Mouse (Mus musculus): ENCODE data around the gene Arap2.

Arap2 gene

GRCm38 (mm10) chr5:62765784-62766701 lies at the start of gene Arap2:
TSS of gene Arap2 (minus strand) at chr5:62766159.
- DNase-seq, result peak; percentile 52

- no peak for DNase-seq
These were observed 49.8 kb upstream of the Arap2 start for GRCm38 (mm10) chr5:62815741-62816140.

GRCm38 (mm10) chr5:62814072-62814414 lies 48.1 kb upstream of the Arap2 start:
- DNase-seq, result no peak

DNA sequence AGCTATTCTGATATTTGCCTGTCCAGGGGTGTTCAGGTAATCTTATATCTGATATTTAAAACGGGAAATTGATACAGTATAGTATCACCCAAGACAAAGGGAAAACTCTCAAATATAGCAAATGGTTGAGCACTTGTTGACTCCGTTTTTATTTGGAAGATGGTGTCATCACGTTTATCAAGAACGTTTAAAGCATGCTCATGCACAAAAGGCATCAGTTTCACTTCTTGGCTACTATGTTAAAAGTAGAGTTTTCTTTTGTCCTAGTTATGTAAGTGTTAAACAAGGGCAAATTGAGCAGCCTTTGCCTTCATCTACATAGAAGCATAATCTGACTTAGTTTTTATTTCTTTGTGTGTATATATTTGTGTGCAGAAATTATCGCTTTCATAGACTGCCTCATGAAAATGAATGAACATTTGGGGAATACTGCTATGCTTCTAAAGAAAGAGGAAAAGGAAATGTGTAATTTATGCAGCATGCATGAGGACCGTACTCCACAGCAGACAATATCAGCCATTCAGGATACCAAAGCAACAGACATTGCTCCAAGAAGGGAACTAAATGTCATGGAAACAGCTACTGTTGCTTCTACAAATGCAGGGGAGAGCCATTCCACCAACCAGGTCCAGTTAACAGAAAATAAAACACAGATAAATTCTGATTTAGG lies 47.6 kb upstream of the Arap2 start, which contains the start of gene Dthd1:
Gene Dthd1 (plus strand): TSS at position 422 of the 670 bp plus-strand sequence.
- no peak for DNase-seq

- no peak for DNase-seq
These were observed 26.8 kb upstream of the Arap2 start for GRCm38 (mm10) chr5:62792776-62793175.

DNA sequence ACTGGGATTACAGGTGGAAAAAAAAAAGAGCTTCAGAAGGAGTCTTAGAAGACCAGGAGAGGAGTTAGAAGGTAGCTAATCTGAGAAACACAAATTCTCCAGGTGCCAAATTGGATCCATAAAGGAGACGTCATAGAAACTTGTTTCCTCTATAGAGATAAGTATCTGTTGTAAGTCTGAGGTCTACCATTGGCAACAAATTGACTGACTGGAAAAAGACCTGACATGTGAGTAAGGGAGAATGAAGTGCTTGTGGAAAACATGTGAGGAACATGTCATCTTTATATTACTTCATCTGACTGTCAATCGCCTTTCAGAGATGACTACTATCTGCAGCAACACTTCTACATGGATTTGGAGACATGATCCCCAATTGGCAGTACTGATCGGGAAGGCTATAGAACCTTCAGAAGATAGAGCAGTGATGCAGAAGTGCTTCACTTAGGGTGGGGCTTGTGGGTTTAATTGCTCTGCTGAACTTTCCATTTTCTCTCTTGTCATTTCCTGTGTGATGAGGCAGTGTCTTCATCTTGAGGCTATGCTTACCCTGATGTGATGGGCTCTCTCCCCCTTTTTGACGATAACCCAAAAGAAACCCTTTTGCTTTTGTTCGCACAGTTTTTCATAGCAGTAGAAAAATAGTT lies 25.1 kb upstream of the Arap2 start:
- DNase-seq, result no peak

- no peak for DNase-seq
These were observed 20.9 kb upstream of the Arap2 start for GRCm38 (mm10) chr5:62786809-62787208.

GRCm38 (mm10) chr5:62778682-62779081 lies 12.7 kb upstream of the Arap2 start:
- DNase-seq, result no peak

DNA sequence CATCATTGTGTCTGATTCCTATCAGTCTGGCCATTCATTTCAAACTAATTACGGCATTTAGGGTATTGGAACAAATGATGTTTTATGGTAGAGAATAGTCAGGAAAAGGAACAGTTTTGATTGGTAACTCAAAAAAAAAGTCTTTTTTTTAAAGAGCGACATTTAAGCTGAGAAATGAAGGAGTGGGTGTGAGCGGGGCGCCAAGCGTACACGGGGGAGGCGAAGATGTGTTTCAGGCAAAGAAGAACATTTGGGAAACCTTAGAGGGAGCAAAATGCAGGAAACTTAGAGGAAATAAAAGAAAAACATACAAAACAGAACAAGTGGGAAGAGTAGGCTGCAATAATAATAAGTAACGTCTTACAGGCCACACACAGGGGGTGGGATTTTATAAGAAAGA lies 11.8 kb upstream of the Arap2 start:
- no peak for DNase-seq

DNA sequence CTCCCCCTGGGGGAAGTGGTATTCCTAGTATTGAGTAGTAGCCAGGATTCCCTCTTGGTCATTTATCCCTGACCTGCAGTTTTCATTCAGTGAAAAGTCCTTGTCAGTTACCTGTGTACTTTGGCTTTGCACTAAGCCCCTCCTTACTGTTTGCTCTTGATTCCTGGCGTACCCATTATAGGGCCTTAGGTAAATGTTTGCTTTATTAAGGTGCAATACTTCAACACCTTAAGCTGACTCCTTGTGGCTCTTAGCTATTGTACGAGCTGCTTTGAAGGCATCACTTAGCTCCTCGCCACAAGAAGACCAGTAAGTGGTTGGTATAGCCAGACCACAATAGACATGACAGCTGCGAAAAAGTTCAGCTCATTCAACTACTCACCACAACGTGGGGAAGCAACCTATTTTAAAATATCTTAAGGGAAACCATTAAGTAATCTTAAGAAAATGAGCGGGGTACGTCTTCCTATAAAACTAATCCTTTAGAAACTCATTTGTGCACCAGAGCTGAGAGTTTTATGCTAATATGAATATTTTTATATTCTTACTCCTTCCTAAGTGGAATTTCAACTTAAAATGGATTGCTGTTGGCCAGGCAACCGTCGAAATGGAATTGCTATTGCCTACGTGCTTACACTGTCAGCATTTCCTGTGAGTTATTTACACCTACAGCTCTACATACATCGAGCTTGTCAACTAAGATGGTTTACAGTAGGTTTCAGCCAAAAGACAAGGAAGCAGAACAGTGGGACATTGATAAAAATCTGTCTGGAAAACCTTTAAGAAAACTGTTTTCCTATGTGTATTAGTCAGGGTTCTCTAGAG lies 6.0 kb upstream of the Arap2 start:
- DNase-seq, result no peak

DNA sequence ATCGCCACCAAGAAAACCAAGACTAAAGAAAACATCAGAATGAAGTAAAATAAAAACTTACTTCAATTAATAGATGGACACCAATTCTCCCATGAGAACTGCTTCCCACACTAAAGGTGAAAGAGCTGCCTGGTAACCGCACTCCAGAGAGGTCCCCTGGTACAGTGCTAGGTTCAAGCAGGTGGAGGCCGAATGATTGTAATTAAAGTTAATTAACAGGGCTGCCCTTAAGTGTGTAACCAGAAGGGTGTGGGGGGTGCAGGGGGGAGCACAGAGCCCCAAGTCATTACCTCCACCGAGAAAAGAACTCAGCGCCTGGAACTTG lies 538 bp downstream of the Arap2 start:
- no peak for DNase-seq

GRCm38 (mm10) chr5:62764161-62764560 lies 1.8 kb downstream of the Arap2 start:
- DNase-seq, result no peak

GRCm38 (mm10) chr5:62763046-62763445 lies 2.9 kb downstream of the Arap2 start:
- no peak for DNase-seq

DNA sequence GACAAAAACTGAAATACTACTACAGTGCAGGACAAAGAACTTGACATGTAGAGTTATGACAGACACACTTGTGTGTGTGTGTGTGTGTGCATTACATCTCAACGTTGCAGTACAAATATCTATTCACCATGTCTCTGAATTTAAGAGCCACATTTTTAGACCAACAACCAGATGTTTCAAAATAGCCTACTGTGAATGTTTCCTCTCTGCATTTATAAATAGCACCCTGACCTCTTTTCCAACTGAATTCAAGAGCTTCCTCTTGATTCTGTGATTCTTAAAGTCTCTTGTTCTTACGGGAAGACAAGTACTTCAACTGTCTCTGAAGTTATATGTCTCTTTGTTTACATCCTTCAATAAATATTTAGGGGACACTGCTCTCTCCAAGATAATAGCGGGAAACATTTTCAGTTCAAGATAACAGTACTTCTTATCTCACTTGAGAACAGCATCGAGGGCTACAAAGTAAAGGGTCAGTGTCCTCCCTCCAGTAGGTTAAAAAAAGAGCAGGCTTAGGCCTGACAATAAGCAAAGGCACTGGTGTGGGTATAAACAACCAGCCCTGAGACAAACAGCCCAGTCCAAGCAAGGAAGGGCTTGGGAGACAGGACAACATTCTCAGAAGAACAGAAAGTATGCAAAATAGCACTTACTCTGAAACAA lies 3.5 kb downstream of the Arap2 start:
- DNase-seq, result no peak

DNA sequence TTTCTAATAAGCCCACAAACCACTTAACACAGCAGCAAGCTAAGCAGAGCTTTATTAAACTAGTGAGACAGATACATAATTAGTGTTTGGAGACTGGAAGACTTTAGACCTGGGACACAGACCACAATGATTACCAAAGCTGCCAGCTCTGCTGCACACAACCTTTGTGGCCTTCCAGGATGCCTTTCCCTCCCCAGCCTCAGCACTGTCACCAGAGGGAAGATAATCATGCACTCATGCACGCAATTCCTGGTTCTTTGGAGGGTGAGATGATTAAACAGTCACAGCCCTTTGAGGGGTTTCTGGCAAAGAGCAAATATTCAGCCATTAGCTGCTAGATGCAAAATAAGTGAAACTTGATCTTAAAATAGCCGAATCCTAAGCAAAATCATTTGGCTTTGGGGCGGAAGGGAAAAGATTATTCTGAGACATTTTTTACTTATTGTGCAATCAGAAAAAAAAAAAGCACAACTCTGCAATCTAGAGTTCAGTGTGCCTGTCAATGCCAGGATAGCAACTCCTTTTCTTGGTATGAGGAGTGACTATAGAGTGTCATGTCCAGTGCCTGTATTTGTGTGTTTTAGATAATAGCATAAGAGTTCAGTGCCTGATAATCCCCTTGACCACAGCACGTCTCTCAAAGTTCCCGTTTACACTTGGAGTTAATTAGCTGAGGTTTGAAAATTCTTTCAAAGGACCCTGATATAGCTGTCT lies 5.0 kb downstream of the Arap2 start:
- no peak for DNase-seq

DNA sequence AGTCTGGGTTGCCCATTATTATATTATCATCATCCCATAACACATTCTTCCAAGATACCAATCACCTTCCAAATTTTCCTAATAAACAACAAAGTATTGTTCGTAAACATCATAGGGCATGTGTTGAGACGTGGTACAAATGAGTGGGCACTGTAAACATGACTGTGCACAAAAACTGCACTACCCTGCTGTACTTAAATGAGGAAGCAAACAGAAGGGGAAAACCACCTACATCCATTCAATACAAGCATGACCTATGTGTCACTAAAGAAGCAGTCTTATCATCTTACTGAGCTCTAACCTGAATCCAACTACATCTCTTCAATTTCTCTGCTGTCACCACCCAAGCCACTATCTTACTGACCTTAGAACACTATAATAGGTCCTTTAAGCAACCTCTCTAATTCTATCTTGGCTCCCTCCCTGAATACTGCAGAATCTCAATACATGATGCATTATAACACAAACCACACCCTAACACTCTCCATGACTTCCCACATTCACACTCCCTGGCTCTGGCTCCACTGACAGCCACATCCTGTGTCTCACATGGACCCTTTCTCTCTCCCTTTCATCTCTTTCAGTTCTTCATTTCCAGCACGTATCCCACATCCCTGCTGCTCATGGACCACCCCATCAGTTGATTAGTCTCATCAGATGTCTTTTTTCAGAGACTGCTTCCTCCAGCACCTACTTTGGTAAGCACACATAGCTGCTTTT lies 10.0 kb downstream of the Arap2 start:
- DNase-seq, result no peak

GRCm38 (mm10) chr5:62752934-62753333 lies 13.0 kb downstream of the Arap2 start:
- DNase-seq, result no peak

DNA sequence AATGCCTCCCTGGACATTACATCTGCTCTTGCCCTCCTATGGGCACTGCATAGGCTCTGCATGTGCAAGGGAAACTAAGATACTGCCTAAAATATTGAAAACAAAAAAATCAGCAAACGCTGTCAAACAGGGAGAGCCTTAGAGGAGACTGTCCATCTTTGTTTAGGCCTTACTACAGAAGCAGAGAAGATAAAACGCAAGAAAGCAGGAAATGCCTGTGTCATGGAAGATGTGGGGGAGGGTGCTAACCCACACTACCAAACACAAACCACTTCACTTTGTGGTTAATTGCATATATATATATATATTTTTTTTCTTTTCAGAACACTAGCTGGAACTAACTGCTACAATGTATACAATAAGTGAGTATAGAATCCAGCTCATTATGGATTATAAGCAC lies 14.3 kb downstream of the Arap2 start:
- DNase-seq, result no peak

DNA sequence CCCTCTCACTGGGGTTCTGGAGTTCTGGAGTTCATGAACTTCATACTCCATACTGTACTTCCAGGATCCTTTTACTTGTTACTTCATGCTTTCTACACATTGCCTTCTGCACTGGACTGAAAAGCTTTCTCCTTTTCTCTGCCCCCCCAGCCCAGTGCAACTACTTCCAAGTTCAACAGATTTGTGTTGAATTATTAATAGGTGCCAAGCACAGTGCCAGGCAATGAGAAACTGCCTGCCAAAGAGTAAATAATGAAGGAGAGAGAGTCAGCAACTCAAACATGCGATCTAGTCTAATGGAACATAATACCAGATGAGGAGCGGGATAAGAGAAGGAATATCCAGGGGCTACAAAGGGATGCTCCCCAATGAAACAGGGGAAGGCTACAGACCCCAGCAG lies 17.8 kb downstream of the Arap2 start:
- no peak for DNase-seq

GRCm38 (mm10) chr5:62743220-62743922 lies 22.6 kb downstream of the Arap2 start:
- DNase-seq, result no peak
